Mouse (Mus musculus): Measurements from ENCODE around the gene Sgip1. TPM values are rescaled to one million over a fixed set of nuclear protein-coding genes. Genes with fewer than 3 reads are reported as not detected.

Gene Sgip1
- polyA plus RNA-seq, 1 experiment = 71.8 TPM

DNA sequence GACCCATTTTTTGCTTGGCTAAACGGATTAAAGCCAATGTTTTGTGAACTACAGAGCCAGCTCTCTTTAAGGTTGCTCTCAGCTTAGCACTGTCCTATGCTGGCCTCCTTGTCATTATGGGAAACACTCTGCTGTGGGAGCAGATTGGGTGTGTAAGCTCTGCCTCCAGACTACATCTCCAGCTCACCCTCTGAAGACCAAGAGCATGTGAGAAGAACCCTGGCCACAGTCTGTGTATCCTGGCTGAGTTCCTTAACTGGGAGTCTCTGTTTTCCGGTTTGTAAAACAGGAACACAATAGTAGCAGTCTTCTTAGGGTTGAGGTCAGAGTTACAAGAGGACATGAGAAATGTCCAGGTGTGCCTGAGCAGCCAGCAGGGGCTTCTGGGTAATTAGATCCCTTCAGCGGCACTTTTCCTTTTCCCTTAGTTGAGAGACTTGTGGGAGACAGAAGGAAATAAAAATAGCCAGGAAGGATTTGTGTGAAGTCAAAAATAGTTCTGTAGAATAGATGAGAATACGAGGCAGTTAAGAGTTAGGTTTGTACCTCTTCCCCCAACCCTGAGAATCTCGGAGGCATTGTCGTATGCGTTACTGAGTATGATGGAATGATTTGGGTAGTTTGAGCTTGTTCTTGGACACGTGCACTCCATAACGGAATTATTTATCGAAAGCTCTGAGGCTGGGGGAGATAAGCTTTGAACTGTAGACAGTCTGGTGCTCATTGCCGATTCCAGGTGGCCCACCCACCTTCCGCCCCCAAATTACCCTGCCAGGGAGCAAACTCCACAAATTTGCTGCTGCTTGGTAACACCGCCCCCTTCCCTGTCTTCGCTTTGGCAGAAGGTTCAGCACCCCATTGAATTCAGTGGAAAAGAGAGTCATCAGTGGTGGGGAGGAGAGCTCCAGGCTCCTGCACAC, 146.9 kb downstream of the Sgip1 start:
- no peak for DNase-seq
- Histone ChIP-seq H3K27ac (ENCODE audit: insufficient read depth, low read length) (no peak overlapping the region), H3K4me3 (replicated peaks; ENCODE audit: insufficient read depth, low read depth, low read length) (no peak overlapping the region), H3K4me1 (ENCODE audit: control insufficient read depth, insufficient read depth, low read length) (no peaks in the 10 kb centered on the region), H3K27me3 (ENCODE audit: control insufficient read depth, insufficient read depth, low read length) (no peaks in the 10 kb centered on the region)
- WGBS = 89% methylated on average over 14 of the region's 14 CpGs
- TF ChIP-seq CTCF (IDR thresholded peaks at IDR 0.05; ENCODE audit: borderline replicate concordance, insufficient read depth, low read depth, low read length) (no peak), POLR2A (IDR thresholded peaks at IDR 0.05; ENCODE audit: borderline replicate concordance, insufficient read depth, low read length) (no peak)

DNA sequence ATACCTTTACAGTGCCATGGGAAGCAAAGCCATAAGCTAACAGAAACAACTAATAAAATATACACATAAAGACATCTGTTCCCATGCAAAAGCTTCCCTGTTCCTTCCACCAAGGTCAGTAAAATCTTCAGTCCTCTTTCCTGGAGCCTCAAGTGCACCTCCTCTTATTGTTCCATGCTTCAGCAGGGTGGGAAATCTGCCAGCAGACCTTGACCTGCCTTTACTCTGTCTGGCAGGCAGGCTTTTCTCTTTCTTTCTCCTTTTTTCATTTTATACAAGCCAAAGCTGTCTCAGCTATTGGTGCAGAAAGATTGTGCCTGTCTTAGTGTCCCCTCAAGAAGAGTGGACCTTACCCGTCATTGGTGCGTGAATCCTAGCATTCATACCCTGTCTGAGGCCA, 154.8 kb downstream of the Sgip1 start:
- Histone ChIP-seq H3K4me1 (ENCODE audit: control insufficient read depth, insufficient read depth, low read length) (no peaks in the 10 kb centered on the region), H3K4me3 (replicated peaks; ENCODE audit: insufficient read depth, low read depth, low read length) (no peak overlapping the region), H3K27me3 (ENCODE audit: control insufficient read depth, insufficient read depth, low read length) (no peaks in the 10 kb centered on the region), H3K27ac (ENCODE audit: insufficient read depth, low read length) (no peak overlapping the region)
- 97% methylated on average over 2 of the region's 2 CpGs for WGBS
- DNase-seq = no peak
- TF ChIP-seq POLR2A (IDR thresholded peaks at IDR 0.05; ENCODE audit: borderline replicate concordance, insufficient read depth, low read length) (no peak), CTCF (IDR thresholded peaks at IDR 0.05; ENCODE audit: borderline replicate concordance, insufficient read depth, low read depth, low read length) (no peak)

DNA sequence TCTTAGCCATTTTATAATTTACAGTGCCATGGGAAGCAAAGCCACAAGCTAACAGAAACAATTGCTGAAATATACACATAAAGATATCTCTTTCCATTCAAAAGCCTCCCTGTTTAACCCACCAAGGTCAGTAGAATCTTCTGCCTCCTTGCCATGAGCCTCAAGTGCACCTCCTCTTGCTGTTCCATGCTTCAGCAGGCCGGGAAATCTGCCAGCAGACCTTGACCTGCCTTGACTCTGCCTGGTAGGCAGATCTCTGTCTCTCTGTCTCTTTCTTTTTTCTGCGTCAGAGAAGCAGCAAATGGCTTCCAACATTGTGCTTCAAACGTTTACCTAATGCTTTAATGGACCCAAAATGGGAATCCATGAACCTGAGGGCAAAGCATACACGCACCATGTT, 157.9 kb downstream of the Sgip1 start:
- TF ChIP-seq CTCF (IDR thresholded peaks at IDR 0.05; ENCODE audit: borderline replicate concordance, insufficient read depth, low read depth, low read length) = no peak
- TF ChIP-seq POLR2A (IDR thresholded peaks at IDR 0.05; ENCODE audit: borderline replicate concordance, insufficient read depth, low read length) = no peak
- no peaks in the 10 kb centered on the region for H3K27me3 ChIP-seq (ENCODE audit: control insufficient read depth, insufficient read depth, low read length)
- H3K4me1 ChIP-seq (ENCODE audit: control insufficient read depth, insufficient read depth, low read length) = no peaks in the 10 kb centered on the region
- WGBS = 68% methylated on average over 4 of the region's 4 CpGs
- no peak for DNase-seq
- H3K4me3 ChIP-seq (replicated peaks; ENCODE audit: insufficient read depth, low read depth, low read length) = no peak overlapping the region
- H3K27ac ChIP-seq (ENCODE audit: insufficient read depth, low read length) = no peak overlapping the region

DNA sequence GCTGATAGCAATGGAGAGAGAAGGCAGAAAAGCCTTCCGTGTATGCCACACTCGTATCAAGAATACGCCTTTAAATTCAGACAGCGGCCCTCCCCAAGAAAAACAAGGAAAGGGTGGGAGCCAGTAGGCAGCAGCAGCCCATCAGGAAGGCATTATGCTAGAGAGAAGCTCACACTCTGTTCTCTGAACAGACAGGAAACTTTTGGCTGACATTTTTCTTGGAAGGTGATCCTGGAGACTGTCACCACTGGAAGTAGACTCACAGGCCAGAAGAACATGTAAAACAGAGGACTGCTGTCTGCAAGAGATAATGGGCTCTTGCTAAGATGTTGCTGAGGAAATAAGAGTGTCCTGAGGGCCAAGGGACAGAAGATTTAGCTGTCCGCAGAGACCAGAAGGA, 158.6 kb downstream of the Sgip1 start:
- H3K4me1 ChIP-seq (ENCODE audit: control insufficient read depth, insufficient read depth, low read length) = no peaks in the 10 kb centered on the region
- no peaks in the 10 kb centered on the region for H3K27me3 ChIP-seq (ENCODE audit: control insufficient read depth, insufficient read depth, low read length)
- no peak overlapping the region for H3K4me3 ChIP-seq (replicated peaks; ENCODE audit: insufficient read depth, low read depth, low read length)
- no peak for TF ChIP-seq CTCF (IDR thresholded peaks at IDR 0.05; ENCODE audit: borderline replicate concordance, insufficient read depth, low read depth, low read length)
- DNase-seq = no peak
- no peak overlapping the region for H3K27ac ChIP-seq (ENCODE audit: insufficient read depth, low read length)
- 91% methylated on average over 5 of the region's 5 CpGs for whole genome bisulfite sequencing

DNA sequence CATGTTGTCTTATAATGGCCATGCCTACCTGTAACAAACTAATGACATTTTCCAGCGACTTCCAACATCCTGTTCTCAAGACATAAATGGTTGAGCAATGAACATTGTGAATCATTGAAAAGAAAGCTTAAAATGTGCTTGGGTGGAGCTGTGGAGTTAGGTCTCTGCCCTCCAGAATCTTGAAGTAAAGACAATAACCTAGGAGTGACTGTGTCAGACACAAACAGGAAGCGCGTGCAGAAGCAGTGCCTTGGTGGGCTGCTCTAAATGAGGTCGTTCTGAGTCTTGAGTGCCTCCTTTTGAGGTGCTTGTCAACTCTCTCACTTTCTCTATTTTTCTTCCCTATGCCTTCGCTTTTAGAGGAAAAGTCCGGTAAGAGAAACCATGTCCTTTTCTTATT, 159.1 kb downstream of the Sgip1 start:
- Histone ChIP-seq H3K4me1 (ENCODE audit: control insufficient read depth, insufficient read depth, low read length) (no peaks in the 10 kb centered on the region), H3K27ac (ENCODE audit: insufficient read depth, low read length) (no peak overlapping the region), H3K4me3 (replicated peaks; ENCODE audit: insufficient read depth, low read depth, low read length) (no peak overlapping the region), H3K27me3 (ENCODE audit: control insufficient read depth, insufficient read depth, low read length) (no peaks in the 10 kb centered on the region)
- TF ChIP-seq CTCF (IDR thresholded peaks at IDR 0.05; ENCODE audit: borderline replicate concordance, insufficient read depth, low read depth, low read length) (no peak), POLR2A (IDR thresholded peaks at IDR 0.05; ENCODE audit: borderline replicate concordance, insufficient read depth, low read length) (no peak)
- no peak for DNase-seq
- WGBS = 96% methylated on average over 6 of the region's 6 CpGs

DNA sequence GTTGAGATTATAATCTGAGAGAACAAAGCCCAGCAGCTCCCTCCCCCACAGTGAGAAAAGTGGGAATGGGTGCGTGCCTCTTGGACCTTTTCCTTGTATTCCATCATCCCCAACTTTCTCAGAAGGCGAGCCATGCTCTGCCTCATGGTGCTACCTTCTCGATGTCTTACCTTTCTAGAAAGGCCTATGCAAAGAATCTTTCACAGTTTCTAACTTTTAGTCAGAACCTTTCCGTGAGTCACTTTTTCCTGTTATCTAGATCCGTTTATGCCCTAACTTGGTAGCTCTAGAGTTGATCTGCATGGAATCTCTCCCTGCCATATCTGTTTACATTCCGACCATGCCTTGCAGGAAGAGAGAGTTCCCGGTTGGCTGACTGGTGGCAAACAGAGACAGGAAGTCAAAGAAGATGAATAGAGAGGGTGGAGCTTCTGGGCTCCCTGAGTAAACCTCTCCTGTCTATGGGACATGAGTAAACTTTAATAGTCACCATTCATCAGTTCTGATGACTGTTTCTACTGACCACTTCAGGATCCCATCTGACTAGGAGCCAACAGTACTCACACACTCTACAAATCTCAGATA, 166.8 kb downstream of the Sgip1 start:
- H3K27ac ChIP-seq (ENCODE audit: insufficient read depth, low read length) = no peak overlapping the region
- TF ChIP-seq POLR2A (IDR thresholded peaks at IDR 0.05; ENCODE audit: borderline replicate concordance, insufficient read depth, low read length) (no peak), CTCF (IDR thresholded peaks at IDR 0.05; ENCODE audit: borderline replicate concordance, insufficient read depth, low read depth, low read length) (no peak)
- no peaks in the 10 kb centered on the region for H3K4me1 ChIP-seq (ENCODE audit: control insufficient read depth, insufficient read depth, low read length)
- H3K4me3 ChIP-seq (replicated peaks; ENCODE audit: insufficient read depth, low read depth, low read length) = no peak overlapping the region
- WGBS = 84% methylated on average over 7 of the region's 7 CpGs
- H3K27me3 ChIP-seq (ENCODE audit: control insufficient read depth, insufficient read depth, low read length) = no peaks in the 10 kb centered on the region
- no peak for DNase-seq

DNA sequence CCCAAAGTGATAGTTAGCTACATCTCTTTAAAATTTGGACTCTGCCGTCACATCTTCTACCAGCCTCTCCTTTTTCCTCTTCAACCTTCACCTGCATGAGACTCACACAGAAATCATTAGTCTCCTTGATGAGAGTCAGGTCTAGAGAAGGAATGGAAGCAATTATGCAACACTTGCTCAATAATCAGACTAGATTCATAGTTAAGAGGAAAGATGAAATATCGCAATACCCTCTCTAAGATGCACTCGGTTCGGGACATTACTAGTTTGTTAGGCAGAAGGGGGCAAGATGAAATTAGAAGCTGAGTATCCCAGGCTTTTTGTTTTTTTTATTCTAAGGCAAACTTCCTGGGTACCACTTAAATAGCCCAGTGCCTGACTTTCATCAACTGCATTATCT, 169.1 kb downstream of the Sgip1 start:
- Histone ChIP-seq H3K4me3 (replicated peaks; ENCODE audit: insufficient read depth, low read depth, low read length) (no peak overlapping the region), H3K27me3 (ENCODE audit: control insufficient read depth, insufficient read depth, low read length) (no peaks in the 10 kb centered on the region), H3K4me1 (ENCODE audit: control insufficient read depth, insufficient read depth, low read length) (no peaks in the 10 kb centered on the region), H3K27ac (ENCODE audit: insufficient read depth, low read length) (no peak overlapping the region)
- WGBS = 92% methylated on average over 4 of the region's 4 CpGs
- no peak for DNase-seq
- TF ChIP-seq CTCF (IDR thresholded peaks at IDR 0.05; ENCODE audit: borderline replicate concordance, insufficient read depth, low read depth, low read length) (no peak), POLR2A (IDR thresholded peaks at IDR 0.05; ENCODE audit: borderline replicate concordance, insufficient read depth, low read length) (no peak)

DNA sequence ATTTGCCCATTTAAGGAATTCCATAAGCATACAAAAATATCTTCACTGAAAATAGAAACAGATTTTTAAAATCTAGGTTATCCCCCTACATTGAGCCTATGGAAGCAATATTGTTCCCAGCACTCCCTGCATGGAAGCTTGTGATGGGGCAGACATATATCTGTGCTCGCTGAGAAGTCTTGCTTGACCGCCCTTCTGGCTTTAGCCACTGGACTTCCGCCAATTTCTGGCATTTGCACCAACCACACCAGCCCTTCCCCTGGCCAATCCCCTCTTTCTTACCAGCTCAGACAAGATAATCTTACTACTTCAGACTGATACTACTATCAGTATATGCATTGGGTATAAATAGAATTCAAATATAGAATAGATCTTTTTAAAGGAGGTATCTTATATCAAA, 172.1 kb downstream of the Sgip1 start:
- no peak for TF ChIP-seq POLR2A (IDR thresholded peaks at IDR 0.05; ENCODE audit: borderline replicate concordance, insufficient read depth, low read length)
- TF ChIP-seq CTCF (IDR thresholded peaks at IDR 0.05; ENCODE audit: borderline replicate concordance, insufficient read depth, low read depth, low read length) = no peak
- Histone ChIP-seq H3K4me1 (ENCODE audit: control insufficient read depth, insufficient read depth, low read length) (no peaks in the 10 kb centered on the region), H3K27me3 (ENCODE audit: control insufficient read depth, insufficient read depth, low read length) (no peaks in the 10 kb centered on the region), H3K4me3 (replicated peaks; ENCODE audit: insufficient read depth, low read depth, low read length) (no peak overlapping the region), H3K27ac (ENCODE audit: insufficient read depth, low read length) (no peak overlapping the region)
- peak in 1 of 2 experiments; percentile 14 for DNase-seq
- WGBS = 38% methylated on average over 3 of the region's 3 CpGs
